Mouse (Mus musculus) Patski (cell line): ENCODE data around the gene Mpped1. TPM values are rescaled to one million over a fixed set of nuclear protein-coding genes. Genes with fewer than 3 reads are reported as not detected.

ENCODE experiments used
- ATAC-seq: fragments of 100-300 bp; one replicate; pipeline ENCODE4 v1.8.0; 2021
- CTCF ChIA-PET: fragments of 350-600 bp; sonication (Branson Sonifier 250); formaldehyde crosslinking; loops from one replicate; lab custom pipeline; 2022; ENCODE audit warnings: inconsistent platforms; lab: Charles Lee
- POLR2A ChIA-PET: fragments of 350-600 bp; sonication (Branson Sonifier 250); formaldehyde crosslinking; loops from one replicate; lab custom pipeline; 2022; ENCODE audit warnings: antibody characterized with exemption, inconsistent platforms; lab: Charles Lee
- DNase-seq: peaks from one replicate; pipeline ENCODE4 v3.0.0-alpha.2; 2011; ENCODE audit warnings: low read depth, low spot score
- H3K27me3 ChIP-seq: fragments of 371-371 bp; one replicate; pipeline ENCODE4 v1.5.1; 2021
- CTCF ChIP-seq: fragments of 100-300 bp; IDR thresholded peaks from one replicate; pipeline ENCODE4 v1.5.1; 2021
- in situ Hi-C: fragments of 300-500 bp; cut with MboI; formaldehyde crosslinking; loops from 3 replicates; pipeline ENCODE4 v1.11.1; 2018; ENCODE audit warnings: low pct_unique_long_range_greater_than_20kb, mixed read lengths
- polyA plus RNA-seq: library from polyadenylated mRNA; unstranded; gene quantifications from one replicate; pipeline ENCODE4 v1.2.3, GENCODE M21; 2021

The Mpped1 gene
- polyA plus RNA-seq, 1 experiment from 2014 or later = not detected

GRCm38 (mm10) chr15:83883821-83884220 is 104.6 kb downstream of the Mpped1 start:
- no peak for DNase-seq
- H3K27me3 ChIP-seq = peaks cover 18% of the 10 kb centered on the region
- TF ChIP-seq CTCF = no peak
- CTCF ChIA-PET = no interaction called here
- no peak for ATAC-seq
- POLR2A ChIA-PET = no interaction called here
- in situ Hi-C loops = no loop called here

- in situ Hi-C loops = no loop called here
- DNase-seq = no peak
- POLR2A ChIA-PET = no interaction called here
- peaks cover 18% of the 10 kb centered on the region for H3K27me3 ChIP-seq
- CTCF ChIA-PET = no interaction called here
- ATAC-seq = no peak
- TF ChIP-seq CTCF = no peak
Observed at GRCm38 (mm10) chr15:83884291-83884690, 105.0 kb downstream of the Mpped1 start.

GRCm38 (mm10) chr15:83892871-83893270 is 113.6 kb downstream of the Mpped1 start:
- in situ Hi-C loops = no loop called here
- DNase-seq = no peak
- ChIA-PET CTCF (no interaction called here), POLR2A (no interaction called here)
- no peak for TF ChIP-seq CTCF
- H3K27me3 ChIP-seq = peaks cover 21% of the 10 kb centered on the region
- ATAC-seq = no peak

- DNase-seq = no peak
Observed at GRCm38 (mm10) chr15:83894261-83894660, 115.0 kb downstream of the Mpped1 start.

GRCm38 (mm10) chr15:83896011-83896410 is 116.7 kb downstream of the Mpped1 start:
- ChIA-PET POLR2A (no interaction called here), CTCF (no interaction called here)
- in situ Hi-C loops = no loop called here
- DNase-seq = no peak
- TF ChIP-seq CTCF = no peak
- ATAC-seq = no peak
- H3K27me3 ChIP-seq = peaks cover 19% of the 10 kb centered on the region

More at GRCm38 (mm10) chr15:83894261-83894660, 115.0 kb downstream of the Mpped1 start:
- CTCF ChIA-PET = no interaction called here
- in situ Hi-C loops = no loop called here
- no peak for ATAC-seq
- TF ChIP-seq CTCF = no peak
- H3K27me3 ChIP-seq = peaks cover 16% of the 10 kb centered on the region
- POLR2A ChIA-PET = no interaction called here

GRCm38 (mm10) chr15:83897286-83897685 is 118.0 kb downstream of the Mpped1 start:
- CTCF ChIA-PET = no interaction called here
- DNase-seq (no peak), ATAC-seq (no peak)
- in situ Hi-C loops = no loop called here
- peaks cover 29% of the 10 kb centered on the region for H3K27me3 ChIP-seq
- no peak for TF ChIP-seq CTCF
- POLR2A ChIA-PET = no interaction called here

GRCm38 (mm10) chr15:83906472-83906871 is 127.2 kb downstream of the Mpped1 start:
- TF ChIP-seq CTCF = no peak
- no peak for DNase-seq
- ChIA-PET POLR2A (no interaction called here), CTCF (no interaction called here)
- in situ Hi-C loops = no loop called here
- ATAC-seq = no peak
- H3K27me3 ChIP-seq = peaks cover 50% of the 10 kb centered on the region

Other genes with a start within 250 kb of the Mpped1 start
- 226 TPM for gene Tspo, start 215.9 kb upstream of the Mpped1 start, polyA plus RNA-seq
- 26.7 TPM for gene Mcat, start 215.7 kb upstream of the Mpped1 start, polyA plus RNA-seq
- 53.0 TPM for gene Ttll12, start 184.3 kb upstream of the Mpped1 start, polyA plus RNA-seq
- 0.71 TPM for gene Scube1, start 54.4 kb upstream of the Mpped1 start, polyA plus RNA-seq